Mouse (Mus musculus) heart, postnatal 0 days (tissue): ENCODE results near the gene 1110008P14Rik.
"Not testable (repeated sequence)": the region's sequence is repeated elsewhere in the genome, so short reads cannot be mapped to it uniquely, and the experiment has no call there.

Experiments used
- CTCF ChIP-seq: IDR thresholded peaks from 2 replicates; pipeline ENCODE4 v1.5.1; 2016; ENCODE audit warnings: antibody characterized with exemption, control low read depth, low read depth
- EP300 ChIP-seq: IDR thresholded peaks from 2 replicates; pipeline ENCODE4 v1.6.1; 2016; ENCODE audit warnings: antibody characterized with exemption, low read depth

DNA sequence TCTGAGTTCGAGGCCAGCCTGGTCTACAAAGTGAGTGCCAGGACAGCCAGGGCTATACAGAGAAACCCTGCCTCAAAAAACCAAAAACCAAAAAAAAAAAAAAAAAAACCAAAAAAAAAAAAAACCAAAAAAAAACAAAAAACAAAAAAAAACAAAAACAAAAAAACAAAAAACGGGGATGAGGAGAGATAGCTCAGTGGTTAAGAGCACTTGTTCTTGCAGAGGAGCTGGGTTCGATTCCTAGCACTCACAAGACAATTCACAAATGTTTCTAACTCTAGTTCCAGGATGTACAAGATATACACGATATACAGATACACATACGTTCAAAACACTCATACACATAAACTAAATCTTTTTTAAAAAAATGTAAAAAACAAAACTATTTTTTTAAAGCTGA is 19.5 kb downstream of the 1110008P14Rik start:
- not testable (repeated sequence) for TF ChIP-seq CTCF, EP300
